Mouse (Mus musculus) embryonic fibroblast, embryonic 13.5 days (primary cell): ENCODE measurements around the gene Hemgn. TPM values are rescaled to one million over a fixed set of nuclear protein-coding genes. Genes with fewer than 3 reads are reported as not detected.

Source experiments
- H3K27ac ChIP-seq: 2 replicates; pipeline ENCODE4 v1.5.1; 2012; ENCODE audit warnings: low read length, control low read depth, inconsistent platforms; ENCODE audit not compliant: insufficient read depth
- H3K4me1 ChIP-seq: 2 replicates; pipeline ENCODE4 v1.6.1; 2011; ENCODE audit warnings: low read length; ENCODE audit not compliant: control insufficient read depth, insufficient read depth
- H3K4me3 ChIP-seq: 2 replicates; pipeline ENCODE4 v1.5.1; 2011; ENCODE audit warnings: mild to moderate bottlenecking, control low read depth, low read length; ENCODE audit not compliant: insufficient read depth
- CTCF ChIP-seq: IDR thresholded peaks from 2 replicates; pipeline ENCODE4 v1.5.1; 2011; ENCODE audit warnings: mild to moderate bottlenecking, control low read depth, low read length, moderate library complexity, borderline replicate concordance; ENCODE audit not compliant: insufficient read depth
- POLR2A ChIP-seq: IDR thresholded peaks from 2 replicates; pipeline ENCODE4 v1.6.1; 2011; ENCODE audit warnings: low read depth, mild to moderate bottlenecking, control low read depth, low read length, moderate library complexity
- polyA plus RNA-seq: library from polyadenylated mRNA; stranded (reverse); fragments of >200 nt; gene quantifications from 2 replicates; pipeline ENCODE4 v1.2.4, GENCODE M21; 2011; ENCODE audit warnings: low read depth; ENCODE audit not compliant: missing spikeins, insufficient read length

The Hemgn gene
- polyA plus RNA-seq, 1 experiment = not detected

DNA sequence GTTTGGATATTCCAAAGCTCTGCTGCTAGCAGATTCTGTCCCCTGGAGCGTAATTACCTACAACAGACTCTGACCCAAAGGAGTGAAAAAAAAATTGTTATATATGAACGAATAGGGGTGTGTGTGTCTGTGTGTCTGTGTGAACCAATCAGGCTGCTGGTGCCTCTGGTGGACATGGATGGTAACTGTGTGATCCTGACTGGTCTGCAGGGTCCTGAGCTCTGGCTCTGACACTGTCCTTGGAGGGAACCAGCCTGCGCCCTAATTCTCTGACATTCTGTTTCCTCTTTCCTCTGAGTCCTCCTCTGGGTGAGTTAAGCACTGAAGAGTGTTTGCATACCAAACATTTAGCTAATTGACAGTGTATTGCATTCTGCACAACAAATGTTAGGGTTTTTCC lies 4.2 kb upstream of the Hemgn start:
- no peak for TF ChIP-seq POLR2A
- no peak for TF ChIP-seq CTCF
- no peak overlapping the region for H3K27ac ChIP-seq

DNA sequence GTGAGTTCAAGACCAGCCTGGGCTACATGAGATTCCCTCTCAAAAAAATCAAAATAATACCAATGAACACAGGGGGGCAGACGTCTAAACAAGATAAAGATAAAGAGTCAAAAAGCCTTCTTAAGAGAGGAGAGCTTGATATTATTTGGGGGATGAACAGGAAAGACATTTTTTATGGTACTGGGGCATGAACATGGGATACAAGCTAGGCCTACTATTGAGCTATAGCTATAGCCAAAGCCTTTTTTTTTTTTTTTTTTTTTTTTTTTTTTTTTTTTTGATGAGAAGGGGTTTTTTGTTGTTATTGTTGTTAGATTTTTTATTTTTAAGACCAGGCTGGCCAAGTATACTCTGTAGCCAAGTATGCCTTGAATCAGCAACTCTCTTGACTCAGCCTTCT lies 1.2 kb downstream of the Hemgn start:
- TF ChIP-seq CTCF (no peak), POLR2A (no peak)
- no peak overlapping the region for H3K27ac ChIP-seq
- no peak overlapping the region for H3K4me3 ChIP-seq
- no peaks in the 10 kb centered on the region for H3K4me1 ChIP-seq

More for the DNA sequence above, 4.2 kb upstream of the Hemgn start:
- H3K4me3 ChIP-seq = no peak overlapping the region
- no peaks in the 10 kb centered on the region for H3K4me1 ChIP-seq

DNA sequence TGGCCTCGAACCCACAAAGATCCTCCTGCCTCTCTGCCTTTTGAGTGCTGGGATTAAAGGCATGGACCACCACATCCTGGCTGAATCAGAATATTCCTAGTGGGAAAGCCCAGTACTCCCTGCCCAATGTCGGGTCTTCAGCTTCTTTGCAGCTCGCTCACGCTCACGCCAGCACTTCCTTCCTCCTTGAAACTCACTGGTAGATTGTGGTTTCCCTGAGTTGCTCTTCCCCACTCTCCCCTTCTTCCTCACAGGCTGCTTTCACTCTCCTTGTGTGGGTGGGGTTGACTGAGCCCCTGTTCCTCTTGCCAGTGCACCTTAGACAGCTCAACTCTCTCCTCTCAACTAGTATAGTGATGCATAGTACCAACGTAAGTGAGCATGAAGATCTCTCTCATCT lies 1.8 kb downstream of the Hemgn start:
- TF ChIP-seq POLR2A (no peak), CTCF (no peak)
- no peak overlapping the region for H3K27ac ChIP-seq
- H3K4me3 ChIP-seq = no peak overlapping the region
- H3K4me1 ChIP-seq = no peaks in the 10 kb centered on the region

DNA sequence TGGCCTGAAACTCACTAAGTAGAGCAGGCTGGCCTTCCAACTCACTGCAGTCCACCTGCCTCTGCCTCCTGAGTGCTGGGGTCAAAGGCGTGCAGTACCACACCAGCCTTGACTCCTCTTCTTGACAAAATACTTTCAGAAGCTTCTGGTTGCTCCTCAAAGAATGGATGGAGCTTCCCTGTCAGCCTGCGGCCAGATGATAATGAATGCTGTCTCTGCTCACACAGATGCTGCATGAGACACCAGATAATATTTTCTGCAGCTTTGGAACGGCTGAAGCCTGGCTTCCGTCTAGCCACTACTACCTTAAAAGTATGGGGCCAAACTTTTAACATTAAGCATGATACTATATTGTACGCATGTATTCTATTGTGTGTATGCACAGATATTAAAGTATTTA lies 2.6 kb downstream of the Hemgn start:
- Histone ChIP-seq H3K27ac (no peak overlapping the region), H3K4me3 (no peak overlapping the region), H3K4me1 (no peaks in the 10 kb centered on the region)
- TF ChIP-seq CTCF (no peak), POLR2A (no peak)

DNA sequence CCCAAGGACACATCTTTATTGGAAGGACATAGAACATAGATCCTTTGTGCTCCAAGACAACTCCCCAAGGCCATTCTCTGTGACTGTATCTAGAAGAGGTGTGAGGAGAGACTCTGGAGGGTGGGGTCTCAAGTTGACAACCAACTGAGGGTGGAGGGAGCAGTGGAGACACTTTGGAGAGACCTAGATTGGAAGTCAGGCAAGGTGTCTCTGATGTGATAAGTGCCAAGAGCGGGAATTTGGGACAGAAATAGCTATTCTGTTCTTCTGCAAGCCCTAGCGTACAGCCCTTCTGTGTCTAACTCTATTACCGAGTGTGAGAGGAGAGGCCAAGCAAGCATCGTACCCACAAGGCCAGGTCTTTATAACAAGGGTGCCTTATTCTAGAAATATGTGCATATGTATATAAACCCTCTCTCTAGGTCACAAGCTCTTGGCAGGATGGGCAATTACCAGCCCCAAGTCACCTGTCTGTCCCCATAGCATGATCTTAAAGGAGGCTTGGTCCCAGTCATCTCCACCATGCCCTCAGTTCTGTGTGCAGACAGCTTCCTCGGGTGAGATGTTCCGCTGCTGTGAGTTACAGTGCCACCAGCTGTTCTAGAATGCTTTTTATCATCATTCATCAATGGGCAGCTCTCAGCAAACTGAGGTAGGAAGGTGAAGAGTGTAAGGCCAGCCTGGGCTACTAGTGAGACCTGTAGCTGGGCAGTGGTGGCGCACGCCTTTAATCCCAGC lies 6.2 kb downstream of the Hemgn start:
- no peak overlapping the region for H3K27ac ChIP-seq
- TF ChIP-seq POLR2A (no peak), CTCF (no peak)
- H3K4me3 ChIP-seq = no peak overlapping the region
- no peaks in the 10 kb centered on the region for H3K4me1 ChIP-seq

DNA sequence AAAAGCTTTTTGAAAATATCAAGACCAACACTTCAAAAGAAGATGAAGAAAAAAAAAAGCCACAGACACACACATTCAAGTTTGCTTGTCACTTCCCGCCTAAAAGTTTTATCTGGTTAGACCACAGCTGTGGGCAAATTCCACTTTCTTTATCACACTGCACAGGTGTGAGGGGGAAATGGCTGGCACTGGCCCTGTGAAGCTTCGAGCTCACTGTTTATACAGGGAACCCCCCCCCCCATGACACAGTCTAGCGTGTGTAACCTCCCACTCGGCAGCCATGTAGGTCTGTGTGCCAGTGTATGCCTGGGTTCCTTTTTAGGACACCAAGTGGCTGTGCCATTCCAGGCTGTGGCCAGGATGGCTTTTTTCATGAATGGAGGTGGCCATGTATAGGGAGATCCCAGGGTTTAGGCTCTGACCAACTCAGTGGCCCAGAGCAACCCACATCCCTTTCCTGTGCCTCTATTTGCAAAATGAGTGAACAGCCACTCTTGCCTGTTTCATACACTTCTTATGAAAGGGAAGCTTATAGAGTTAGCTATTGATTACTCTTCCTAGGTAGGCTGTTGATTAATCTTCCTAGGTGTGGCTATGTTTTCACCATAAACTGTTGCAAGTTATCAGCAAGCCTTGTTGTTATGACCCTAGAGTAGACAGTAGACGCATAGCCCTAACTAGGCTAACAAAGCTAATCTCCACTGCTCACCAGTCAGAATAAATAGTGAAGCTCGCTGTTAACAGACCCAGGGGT lies 9.1 kb downstream of the Hemgn start:
- no peak for TF ChIP-seq POLR2A
- no peak for TF ChIP-seq CTCF
- H3K4me1 ChIP-seq = no peaks in the 10 kb centered on the region
- no peak overlapping the region for H3K27ac ChIP-seq
- no peak overlapping the region for H3K4me3 ChIP-seq

DNA sequence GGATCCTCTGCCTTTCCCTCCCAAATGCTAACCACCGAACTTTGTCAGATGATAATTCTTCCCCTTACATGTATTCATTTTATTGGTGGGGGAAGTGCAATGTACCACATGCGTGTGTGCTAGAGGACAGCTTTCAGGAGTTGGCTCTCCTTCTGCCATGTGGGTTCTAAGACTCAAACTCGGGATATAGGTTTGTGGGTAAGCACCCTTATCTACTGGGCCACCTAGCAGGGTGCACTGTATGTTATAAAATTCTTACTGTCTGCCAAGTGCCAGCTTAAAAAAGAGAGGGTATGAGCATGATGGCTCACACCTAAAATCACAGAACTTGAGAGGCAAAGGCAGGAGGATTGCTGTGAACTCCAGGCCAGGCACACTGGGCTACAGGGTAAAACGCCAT lies 14.5 kb downstream of the Hemgn start:
- Histone ChIP-seq H3K27ac (no peak overlapping the region), H3K4me3 (no peak overlapping the region), H3K4me1 (no peaks in the 10 kb centered on the region)
- TF ChIP-seq POLR2A (no peak), CTCF (no peak)

DNA sequence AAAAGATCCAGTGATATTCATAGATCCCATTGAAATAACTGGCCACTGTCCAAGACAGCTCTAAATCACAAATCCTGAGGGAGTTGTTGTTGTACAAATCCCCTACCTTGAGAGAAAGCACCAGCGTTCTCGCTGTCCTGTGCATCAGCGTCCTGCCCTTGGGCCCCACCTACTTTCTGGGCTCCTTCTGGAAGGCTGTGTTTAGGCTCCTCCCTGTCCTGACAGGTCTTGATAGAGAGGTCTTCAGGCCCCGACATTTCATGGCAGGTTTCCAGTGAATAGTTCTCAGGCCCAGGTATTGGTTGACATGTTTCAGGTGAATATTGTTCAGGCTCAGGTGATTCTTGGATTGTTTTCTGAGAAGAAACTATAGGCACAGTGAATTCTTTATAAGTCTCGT lies 17.6 kb downstream of the Hemgn start:
- no peak for TF ChIP-seq CTCF
- TF ChIP-seq POLR2A = no peak
- no peak overlapping the region for H3K4me3 ChIP-seq
- no peak overlapping the region for H3K27ac ChIP-seq
- no peaks in the 10 kb centered on the region for H3K4me1 ChIP-seq

DNA sequence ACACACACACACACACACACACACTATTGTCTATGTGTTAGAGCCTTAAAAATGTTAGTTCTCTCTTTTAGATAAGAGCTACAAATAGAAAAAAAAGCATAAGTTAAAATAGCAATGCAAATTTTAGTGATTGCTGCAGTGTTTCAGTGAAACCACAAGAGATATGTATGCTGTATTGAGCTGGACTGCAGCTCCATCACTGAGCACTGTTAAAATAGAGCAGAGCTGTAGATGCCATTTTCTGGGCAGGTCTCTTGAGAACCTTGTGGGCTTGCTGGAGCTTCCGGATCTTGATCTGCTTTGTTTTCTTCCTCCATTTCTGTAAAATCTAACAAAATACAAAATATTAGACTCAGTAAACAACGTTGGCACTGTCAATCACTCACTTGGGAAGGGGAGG lies 18.9 kb downstream of the Hemgn start:
- TF ChIP-seq POLR2A (no peak), CTCF (no peak)
- Histone ChIP-seq H3K27ac (no peak overlapping the region), H3K4me1 (no peaks in the 10 kb centered on the region), H3K4me3 (no peak overlapping the region)

DNA sequence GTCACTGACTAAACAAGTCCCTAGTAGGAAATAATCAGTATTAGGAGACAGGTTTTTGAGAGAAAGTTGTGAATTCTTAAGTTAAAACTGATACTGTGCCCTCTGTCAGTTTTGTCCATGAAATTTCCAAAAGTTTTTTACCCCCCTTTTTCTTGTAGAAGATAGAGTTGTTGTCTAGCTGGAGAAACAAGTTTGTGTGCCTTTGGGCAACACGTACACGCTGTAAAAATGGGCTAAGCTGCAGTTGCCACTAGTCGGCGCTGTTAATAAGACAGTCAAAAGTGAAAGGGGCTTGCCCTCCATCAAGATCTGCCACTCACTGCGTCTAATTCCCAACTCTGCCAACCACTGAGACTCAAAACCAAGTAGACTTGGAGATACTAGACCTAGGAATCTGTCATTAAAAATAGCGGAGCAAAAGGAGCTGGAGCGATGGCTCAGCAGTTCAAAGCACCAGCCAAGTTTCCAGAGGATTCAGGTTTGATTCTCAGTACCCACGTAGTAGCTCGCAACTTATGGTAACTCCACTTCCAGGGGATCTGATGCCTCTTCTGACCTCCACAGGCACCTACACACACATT lies 22.8 kb downstream of the Hemgn start:
- TF ChIP-seq POLR2A = 0 out of 2 replicates have a peak, but pooled peaks have one; percentile 38
- TF ChIP-seq CTCF = peak; percentile 39; the same call in 1 of the 2 replicates
- H3K27ac ChIP-seq = no peak overlapping the region

More for the DNA sequence above, 22.8 kb downstream of the Hemgn start:
- H3K4me3 ChIP-seq = no peak overlapping the region
- H3K4me1 ChIP-seq = no peaks in the 10 kb centered on the region
